Comparison of ENCODE assay signal across 11 mouse cellular contexts in the genomic region with DNA sequence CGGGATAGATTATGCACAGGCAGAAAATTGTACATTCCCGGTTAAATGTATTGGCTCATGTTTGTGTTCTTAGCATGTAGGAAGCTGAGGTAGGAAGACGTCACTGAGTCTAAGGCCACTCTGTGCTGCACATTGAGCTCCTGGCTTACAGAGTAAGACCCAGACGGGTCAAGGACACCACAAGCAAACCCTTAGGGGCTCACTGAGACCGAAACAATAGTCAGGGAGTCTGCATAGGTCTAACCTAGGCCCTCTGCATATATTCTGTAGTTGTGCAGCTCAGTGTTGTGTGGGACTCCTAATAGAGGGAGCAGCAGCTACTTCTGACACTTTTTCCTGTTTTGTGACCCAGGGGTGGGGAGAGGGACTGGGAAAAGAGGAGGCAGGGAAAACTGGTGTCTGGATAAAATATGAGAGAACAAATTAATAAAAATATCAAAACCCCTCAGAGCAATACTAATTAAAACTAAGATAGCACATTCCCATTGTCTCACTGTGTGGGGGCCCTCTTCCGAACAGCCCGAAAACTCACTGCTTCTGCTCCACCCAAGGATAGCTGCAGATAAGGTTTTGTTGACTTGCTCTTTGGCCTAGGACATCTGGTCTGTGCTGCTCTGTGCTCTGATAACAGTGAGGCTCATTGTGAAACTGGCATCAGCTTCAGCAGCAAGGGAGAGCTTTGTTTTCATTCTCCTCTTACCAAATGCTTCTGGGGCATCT. TPM values are rescaled to one million over a fixed set of nuclear protein-coding genes. Genes with fewer than 3 reads are reported as not detected.
DNase-seq lines count a peak whose midpoint lies in the region; ATAC-seq and TF ChIP-seq lines count a peak whose summit lies in the region.
"Had no signal": no experiment of that assay in that cellular context is flagged by ENCODE, and none has a peak within 500 bp of the region (broad histone marks: within the 10 kb centered on the region; RNA-seq: fewer than 3 reads in every experiment).

No protein-coding gene starts in this region.

- 0 out of 2 replicates have a peak overlapping the region, but pooled peaks have one; percentile 18 for H3K9ac ChIP-seq in heart, embryonic 16.5 days (ENCODE audit: low read length)
- H3K9ac ChIP-seq: embryonic facial prominence, embryonic 12.5 days; limb, embryonic 12.5 days; midbrain, embryonic 13.5 days had no signal

- 85% methylated on average over 7 of the region's 7 CpGs for WGBS in kidney, adult 2 months
- 57% methylated on average over 7 of the region's 7 CpGs for WGBS in heart, embryonic 16.5 days

- no peaks in the 10 kb centered on the region for H3K9me3 ChIP-seq in heart, embryonic 16.5 days (replicated peaks; ENCODE audit: control insufficient read depth, low read length)
- H3K9me3 ChIP-seq: embryonic facial prominence, embryonic 12.5 days; limb, embryonic 12.5 days; midbrain, embryonic 13.5 days had no signal

- H3K4me1 ChIP-seq in kidney, adult 2 months (ENCODE audit: control insufficient read depth, insufficient read depth, low read length), result no peaks in the 10 kb centered on the region
- peaks cover 25% of the 10 kb centered on the region for H3K4me1 ChIP-seq in heart, embryonic 16.5 days (ENCODE audit: control insufficient read depth, insufficient read depth, low read length)
- H3K4me1 ChIP-seq: embryonic facial prominence, embryonic 12.5 days; midbrain, embryonic 13.5 days had no signal

- H3K4me3 ChIP-seq in kidney, adult 2 months (ENCODE audit: insufficient read depth, low read depth, low read length), result no peak overlapping the region
- H3K4me3 ChIP-seq in heart, embryonic 16.5 days (ENCODE audit: low read length), result no peak overlapping the region
- H3K4me3 ChIP-seq: embryonic facial prominence, embryonic 12.5 days; limb, embryonic 12.5 days; midbrain, embryonic 13.5 days had no signal

- TF ChIP-seq CTCF in kidney, adult 2 months (conservative IDR thresholded peaks at IDR 0.05; ENCODE audit: insufficient read depth, insufficient read length, low read depth, low read length), result no peak

- DNase-seq in kidney, adult 2 months, result peak; percentile 31
- DNase-seq in kidney, postnatal 4 days, result no peak
- peak; percentile 72 for DNase-seq in c-Kit-positive CD71-positive TER-119-positive erythroid progenitor cells, embryonic 14.5 days (ENCODE audit: low spot score)
- no peak for DNase-seq in left cerebral cortex, adult 11 months (ENCODE audit: low spot score)
- DNase-seq in urinary bladder, postnatal 25 days (ENCODE audit: low spot score), result no peak
- DNase-seq: kidney, adult 18-20 months had no signal

- no peak overlapping the region for H3K4me2 ChIP-seq in heart, embryonic 16.5 days (ENCODE audit: low read depth, low read length)
- H3K4me2 ChIP-seq: embryonic facial prominence, embryonic 12.5 days; limb, embryonic 12.5 days; midbrain, embryonic 13.5 days had no signal

- H3K27me3 ChIP-seq in kidney, adult 2 months (replicated peaks; ENCODE audit: control insufficient read depth, insufficient read depth, low read length), result no peaks in the 10 kb centered on the region
- no peaks in the 10 kb centered on the region for H3K27me3 ChIP-seq in heart, embryonic 16.5 days (ENCODE audit: control insufficient read depth, insufficient read depth, low read length)
- H3K27me3 ChIP-seq: embryonic facial prominence, embryonic 12.5 days; limb, embryonic 12.5 days; midbrain, embryonic 13.5 days had no signal

- peak; percentile 77 for ATAC-seq in heart, embryonic 16.5 days (replicated peaks; ENCODE audit: extremely low read depth, insufficient read depth, low FRiP score)
- peak; percentile 92 for ATAC-seq in megakaryocyte-erythroid progenitor cell, adult 5-6 weeks (replicated peaks; ENCODE audit: low FRiP score, low TSS enrichment, poor library complexity, severe bottlenecking)
- ATAC-seq: midbrain, embryonic 13.5 days had no signal

- no peak overlapping the region for H3K27ac ChIP-seq in kidney, adult 2 months (ENCODE audit: insufficient read depth, low read depth, low read length)
- peak overlapping the region; percentile 80 for H3K27ac ChIP-seq in heart, embryonic 16.5 days (ENCODE audit: low read length)
- H3K27ac ChIP-seq: embryonic facial prominence, embryonic 12.5 days; midbrain, embryonic 13.5 days had no signal

- peaks cover 2% of the 10 kb centered on the region for H3K36me3 ChIP-seq in kidney, adult 2 months (ENCODE audit: control insufficient read depth, insufficient read depth, low read length)
- H3K36me3 ChIP-seq in heart, embryonic 16.5 days (ENCODE audit: control insufficient read depth, insufficient read depth), result peaks cover 7% of the 10 kb centered on the region
- H3K36me3 ChIP-seq: embryonic facial prominence, embryonic 12.5 days; limb, embryonic 12.5 days had no signal

- no peak for TF ChIP-seq POLR2A in kidney, adult 2 months (IDR thresholded peaks at IDR 0.05; ENCODE audit: low read depth, low read length)

RNA-seq across cellular contexts. Expression of a gene that starts 25.6 kb away (rescaled TPM):
- polyA plus RNA-seq in kidney, adult 2 months (2012; rRNA removed), result 15.4 and 25.7 TPM in 2 replicates
- polyA plus RNA-seq in heart, embryonic 16.5 days (2015; fragmentation: Nextera tagmentation; extraction: Ambion mirVana), result 267 and 270 TPM in 2 replicates
- 96.0 and 179 TPM in 2 replicates for total RNA-seq in megakaryocyte-erythroid progenitor cell, adult 5-6 weeks (2014; fragmentation: Nextera tagmentation)
- total RNA-seq in megakaryocyte-erythroid progenitor cell, adult 5-6 weeks (2017), result 106 and 142 TPM in 2 replicates

Comparison
In these comparisons a context has a peak if more than half of its experiments do, and no peak if none do; other contexts are left out.
1. DNase-seq: peak in kidney, adult 2 months (single experiment) and c-Kit-positive CD71-positive TER-119-positive erythroid progenitor cells, embryonic 14.5 days (single experiment); none in kidney, postnatal 4 days (0 of 2), left cerebral cortex, adult 11 months (single experiment) and urinary bladder, postnatal 25 days (single experiment).
2. RNA of a gene that starts 25.6 kb away (polyA plus RNA-seq): 267 to 270 TPM in heart, embryonic 16.5 days; 15.4 to 25.7 TPM in kidney, adult 2 months; every median in the first group is over 10 times any median in the second.